Mouse (Mus musculus) forebrain, postnatal 0 days (tissue): ENCODE measurements around the gene Dcps. TPM values are rescaled to one million over a fixed set of nuclear protein-coding genes. Genes with fewer than 3 reads are reported as not detected.

Experiments used
- ATAC-seq: fragments of 200-750 bp; cut with Nextera tagmentation; 2 replicates; pipeline ENCODE4 v1.8.0; 2017; ENCODE audit warnings: mild to moderate bottlenecking, moderate library complexity
- DNase-seq: peaks from one replicate; pipeline ENCODE4 v3.0.0-alpha.2; 2015
- H3K27ac ChIP-seq: fragments of 300-500 bp; sonication (generic); 2 replicates; pipeline ENCODE4 v1.5.1; 2014; ENCODE audit warnings: low read depth, mild to moderate bottlenecking, antibody characterized with exemption, low read length, moderate library complexity, mixed read lengths
- H3K27me3 ChIP-seq: fragments of 300-500 bp; sonication (generic); 2 replicates; pipeline ENCODE4 v1.6.1; 2014; ENCODE audit warnings: mild to moderate bottlenecking, low read length, mixed read lengths; ENCODE audit not compliant: insufficient read depth
- H3K36me3 ChIP-seq: fragments of 300-500 bp; sonication (generic); 2 replicates; pipeline ENCODE4 v1.6.1; 2014; ENCODE audit warnings: mild to moderate bottlenecking, moderate library complexity; ENCODE audit not compliant: insufficient read depth
- H3K4me1 ChIP-seq: fragments of 300-500 bp; sonication (generic); 2 replicates; pipeline ENCODE4 v1.6.1; 2014; ENCODE audit warnings: antibody characterized with exemption; ENCODE audit not compliant: insufficient read depth
- H3K4me2 ChIP-seq: fragments of 300-500 bp; sonication (generic); 2 replicates; pipeline ENCODE4 v1.6.1; 2014; ENCODE audit warnings: low read depth, mild to moderate bottlenecking, moderate library complexity
- H3K4me3 ChIP-seq: fragments of 300-500 bp; sonication (generic); 2 replicates; pipeline ENCODE4 v1.5.1; 2014; ENCODE audit warnings: low read depth, low read length, mixed read lengths
- H3K9ac ChIP-seq: fragments of 300-500 bp; sonication (generic); 2 replicates; pipeline ENCODE4 v1.6.1; 2014; ENCODE audit warnings: mild to moderate bottlenecking
- H3K9me3 ChIP-seq: fragments of 300-500 bp; sonication (generic); 2 replicates; pipeline ENCODE4 v1.6.1; 2016; ENCODE audit warnings: low read length
- CTCF ChIP-seq: sonication (generic); IDR thresholded peaks from 2 replicates; pipeline ENCODE4 v1.5.1; 2016; ENCODE audit warnings: antibody characterized with exemption, control low read depth, low read depth
- WGBS: fragments of 180-500 bp; shearing (Covaris S2); extraction: QIAGEN DNeasy Blood & Tissue Kit; methylation state at CpG from one replicate; pipeline ENCODE4 v1.1.7; 2014; 5-methylcytosine and 5-hydroxymethylcytosine counted together
- polyA plus RNA-seq: library from polyadenylated mRNA; unstranded; fragments of >200 nt; fragmentation: Nextera tagmentation; extraction: Ambion mirVana; gene quantifications from 2 replicates; pipeline ENCODE4 v1.2.1, GENCODE M21; 2015
- total RNA-seq: library from RNA; depleted of rRNA; stranded (reverse); fragments of >200 nt; gene quantifications from 2 replicates; pipeline ENCODE4 v1.2.3, GENCODE M21; 2014; rRNA removed

Gene Dcps
- total and polyA plus RNA-seq, 2 experiments from 2014 or later = 48.5 to 63.6 TPM

GRCm38 (mm10) chr9:35095726-35096125 lies 80.1 kb downstream of the Dcps start:
- no peak for TF ChIP-seq CTCF
- DNase-seq = no peak
- no peak overlapping the region for H3K4me2 ChIP-seq
- no peak overlapping the region for H3K4me3 ChIP-seq
- H3K27me3 ChIP-seq = no peaks in the 10 kb centered on the region
- no peaks in the 10 kb centered on the region for H3K9me3 ChIP-seq
- H3K4me1 ChIP-seq = no peaks in the 10 kb centered on the region
- WGBS = 95% methylated on average over 1 of the region's 1 CpGs
- no peak overlapping the region for H3K9ac ChIP-seq
- H3K27ac ChIP-seq = no peak overlapping the region
- no peak for ATAC-seq
- no peaks in the 10 kb centered on the region; the same call in 1 of the 2 replicates for H3K36me3 ChIP-seq

- no peak for TF ChIP-seq CTCF
- Histone ChIP-seq H3K27ac (no peak overlapping the region), H3K9ac (no peak overlapping the region), H3K4me2 (no peak overlapping the region), H3K9me3 (no peaks in the 10 kb centered on the region), H3K27me3 (no peaks in the 10 kb centered on the region), H3K4me1 (no peaks in the 10 kb centered on the region), H3K36me3 (no peaks in the 10 kb centered on the region; the same call in 1 of the 2 replicates), H3K4me3 (no peak overlapping the region)
- no peak for ATAC-seq
- DNase-seq = no peak
- 91% methylated on average over 3 of the region's 3 CpGs for WGBS
Observed at GRCm38 (mm10) chr9:35093350-35093749, 82.5 kb downstream of the Dcps start.

GRCm38 (mm10) chr9:35092904-35093303 lies 83.0 kb downstream of the Dcps start:
- no peak overlapping the region for H3K4me3 ChIP-seq
- H3K27ac ChIP-seq = no peak overlapping the region
- no peaks in the 10 kb centered on the region; the same call in 1 of the 2 replicates for H3K36me3 ChIP-seq
- H3K4me2 ChIP-seq = no peak overlapping the region
- H3K4me1 ChIP-seq = no peaks in the 10 kb centered on the region
- 97% methylated on average over 2 of the region's 2 CpGs for WGBS
- no peak for ATAC-seq
- TF ChIP-seq CTCF = no peak
- no peak for DNase-seq
- H3K9ac ChIP-seq = no peak overlapping the region
- H3K27me3 ChIP-seq = no peaks in the 10 kb centered on the region
- H3K9me3 ChIP-seq = no peaks in the 10 kb centered on the region

Other genes with a start within 250 kb of the Dcps start
- 22.6 and 23.5 TPM in 2 replicates for gene St3gal4, start 56.8 kb downstream of the Dcps start, total RNA-seq
- gene St3gal4, start 56.8 kb downstream of the Dcps start, polyA plus RNA-seq = 16.1 and 18.2 TPM in 2 replicates
- 31.0 and 37.6 TPM in 2 replicates for gene Srpr, start 24.1 kb upstream of the Dcps start, total RNA-seq
- 40.1 and 45.7 TPM in 2 replicates for gene Srpr, start 24.1 kb upstream of the Dcps start, polyA plus RNA-seq
- gene Tirap, start 24.2 kb upstream of the Dcps start, total RNA-seq = 1.7 and 2.0 TPM in 2 replicates
- 1.5 and 2.1 TPM in 2 replicates for gene Tirap, start 24.2 kb upstream of the Dcps start, polyA plus RNA-seq
- 38.1 and 42.3 TPM in 2 replicates for gene Foxred1, start 35.0 kb upstream of the Dcps start, total RNA-seq
- 32.0 and 40.8 TPM in 2 replicates for gene Foxred1, start 35.0 kb upstream of the Dcps start, polyA plus RNA-seq
- 34.6 and 41.5 TPM in 2 replicates for gene Fam118b, start 91.7 kb upstream of the Dcps start, total RNA-seq
- 49.7 and 59.7 TPM in 2 replicates for gene Fam118b, start 91.7 kb upstream of the Dcps start, polyA plus RNA-seq
- gene Rpusd4, start 91.8 kb upstream of the Dcps start, total RNA-seq = 9.2 and 10.9 TPM in 2 replicates
- gene Rpusd4, start 91.8 kb upstream of the Dcps start, polyA plus RNA-seq = 10.2 and 11.4 TPM in 2 replicates
- gene Cdon, start 245.1 kb upstream of the Dcps start, total RNA-seq = 9.6 and 13.7 TPM in 2 replicates
- 0.94 and 1.3 TPM in 2 replicates for gene Cdon, start 245.1 kb upstream of the Dcps start, polyA plus RNA-seq